Mouse (Mus musculus): Measurements from ENCODE around the gene Sh3gl3. TPM values are rescaled to one million over a fixed set of nuclear protein-coding genes. Genes with fewer than 3 reads are reported as not detected.
A peak's percentile ranks its signal among the peaks of the same experiment; 100 is the strongest.

The Sh3gl3 gene
- total RNA-seq, 2 experiments from 2014 or later = 0.55 to 0.57 TPM

DNA sequence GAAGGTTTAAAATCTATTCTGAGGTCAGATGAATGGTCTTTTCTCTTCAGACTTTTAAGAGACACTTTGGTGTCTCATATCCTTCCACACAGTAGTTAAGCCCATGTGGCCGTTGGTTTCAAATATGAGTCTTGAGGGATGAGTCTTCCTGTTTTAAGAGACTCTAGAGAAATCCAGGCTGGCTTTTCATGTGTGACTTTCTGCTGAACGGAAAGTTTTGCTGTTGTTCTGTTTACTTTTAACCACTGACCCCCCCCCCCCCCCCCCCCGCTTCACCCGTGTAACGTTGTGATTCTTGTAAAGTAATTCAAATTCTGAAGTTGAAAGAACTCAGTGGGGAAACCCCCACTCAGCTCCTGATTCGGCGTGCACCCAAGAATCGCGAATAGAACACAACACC is 61.8 kb downstream of the Sh3gl3 start:
- DNase-seq = no peak

DNA sequence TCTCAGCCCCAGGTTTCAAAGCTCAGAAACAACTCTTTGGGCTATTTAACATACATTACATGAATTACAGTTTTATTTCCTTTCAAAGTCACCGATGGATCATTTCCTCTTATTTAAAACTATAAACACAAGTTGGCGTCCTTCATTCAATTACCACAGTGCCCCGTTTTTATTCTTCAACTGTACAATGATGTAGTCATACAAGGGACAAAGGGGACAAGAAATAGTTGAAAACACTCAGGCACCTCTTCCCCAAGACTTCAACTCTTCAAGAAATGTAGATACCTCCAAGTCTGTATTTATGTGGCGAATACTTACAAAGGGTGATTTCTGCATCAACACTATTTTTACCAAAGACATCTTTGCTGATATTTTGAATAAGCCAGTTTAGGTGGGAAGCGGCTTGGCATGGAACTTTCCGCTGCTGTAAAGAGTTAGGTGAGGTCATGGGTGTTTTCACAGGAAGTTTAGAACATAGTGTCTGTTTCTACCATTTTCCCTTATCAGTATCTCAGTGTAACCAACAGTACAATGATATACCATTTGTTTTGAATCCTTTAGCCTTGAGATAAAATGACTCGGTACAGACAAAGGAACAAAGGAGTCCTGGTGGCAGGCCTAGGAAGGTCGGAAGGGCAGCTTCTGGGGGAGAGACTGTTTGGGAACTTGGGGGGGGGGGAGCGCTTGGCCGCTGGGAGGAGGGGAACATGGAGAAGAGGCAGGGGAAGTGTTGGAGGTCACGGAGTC is 62.7 kb downstream of the Sh3gl3 start:
- no peak for DNase-seq

DNA sequence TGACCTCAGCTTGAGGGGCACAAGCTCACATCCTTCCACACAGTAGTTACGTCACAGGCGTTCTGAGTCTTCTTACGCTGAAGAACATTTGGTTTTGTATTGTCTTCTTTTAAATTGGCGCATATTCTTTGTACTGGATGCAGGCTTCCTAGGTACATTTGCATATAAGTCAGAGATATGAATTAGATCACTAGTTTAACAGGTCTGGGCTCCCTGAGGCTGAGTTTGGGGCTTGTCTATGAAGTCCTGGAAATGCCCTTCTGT is 63.2 kb downstream of the Sh3gl3 start:
- no peak for DNase-seq

DNA sequence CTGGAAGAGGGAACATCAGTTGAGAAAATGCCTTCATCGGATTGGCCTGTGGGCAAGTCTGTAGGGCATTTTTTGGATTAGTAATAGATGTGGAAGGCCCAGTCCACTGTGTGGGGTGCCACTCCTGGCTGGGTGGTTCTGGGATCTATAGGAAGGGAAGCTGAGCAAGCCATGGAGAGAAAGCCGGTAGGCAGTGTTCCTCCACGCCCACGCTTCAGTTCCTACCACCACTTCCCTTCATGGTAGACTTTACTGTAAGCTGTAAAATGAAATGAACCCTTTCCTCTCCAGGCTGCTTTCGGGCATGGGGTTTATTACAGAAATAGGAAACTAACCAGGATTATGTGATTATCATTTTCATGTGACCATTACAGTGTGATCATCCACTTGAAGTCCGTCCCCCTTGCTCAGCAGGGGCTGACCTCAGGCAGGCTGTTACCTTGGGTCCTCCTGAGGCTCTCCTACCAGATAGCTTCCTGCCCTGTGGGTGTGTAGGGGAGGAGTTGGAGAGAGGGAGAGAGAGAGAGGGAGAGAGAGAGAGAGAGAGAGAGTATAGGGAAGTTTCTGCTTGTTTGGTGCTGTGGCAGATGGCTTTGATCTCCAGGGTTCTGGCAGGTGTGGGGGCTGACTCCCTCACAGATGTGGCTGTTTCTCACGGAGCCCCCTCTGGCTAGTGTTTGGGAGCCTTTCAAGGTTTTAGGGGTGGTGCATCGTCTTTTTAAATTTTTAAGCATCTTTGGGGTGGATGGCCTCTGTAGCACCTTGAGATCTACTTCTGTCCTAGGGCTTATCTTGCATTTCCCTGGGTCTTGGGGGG is 67.0 kb downstream of the Sh3gl3 start:
- no peak for DNase-seq

DNA sequence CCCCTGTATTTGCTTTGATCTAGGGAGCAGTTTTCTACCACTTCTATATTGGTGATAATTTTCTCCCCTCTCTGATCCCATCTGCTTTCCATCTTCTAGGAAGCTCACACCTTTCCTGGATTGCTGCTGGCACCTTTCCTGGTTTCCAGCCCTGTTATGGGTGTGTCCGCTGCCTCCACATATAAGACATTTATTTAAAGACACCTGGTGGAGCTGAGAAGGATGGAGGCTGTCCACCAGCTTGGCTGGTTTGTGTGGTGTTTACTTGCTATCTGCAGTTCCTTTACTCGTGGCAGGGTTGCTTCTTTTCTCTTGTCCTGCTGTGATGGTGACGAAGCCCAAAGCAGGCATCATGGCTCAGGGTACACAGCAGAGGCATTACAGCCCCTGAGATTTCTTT is 71.1 kb downstream of the Sh3gl3 start:
- DNase-seq = no peak

DNA sequence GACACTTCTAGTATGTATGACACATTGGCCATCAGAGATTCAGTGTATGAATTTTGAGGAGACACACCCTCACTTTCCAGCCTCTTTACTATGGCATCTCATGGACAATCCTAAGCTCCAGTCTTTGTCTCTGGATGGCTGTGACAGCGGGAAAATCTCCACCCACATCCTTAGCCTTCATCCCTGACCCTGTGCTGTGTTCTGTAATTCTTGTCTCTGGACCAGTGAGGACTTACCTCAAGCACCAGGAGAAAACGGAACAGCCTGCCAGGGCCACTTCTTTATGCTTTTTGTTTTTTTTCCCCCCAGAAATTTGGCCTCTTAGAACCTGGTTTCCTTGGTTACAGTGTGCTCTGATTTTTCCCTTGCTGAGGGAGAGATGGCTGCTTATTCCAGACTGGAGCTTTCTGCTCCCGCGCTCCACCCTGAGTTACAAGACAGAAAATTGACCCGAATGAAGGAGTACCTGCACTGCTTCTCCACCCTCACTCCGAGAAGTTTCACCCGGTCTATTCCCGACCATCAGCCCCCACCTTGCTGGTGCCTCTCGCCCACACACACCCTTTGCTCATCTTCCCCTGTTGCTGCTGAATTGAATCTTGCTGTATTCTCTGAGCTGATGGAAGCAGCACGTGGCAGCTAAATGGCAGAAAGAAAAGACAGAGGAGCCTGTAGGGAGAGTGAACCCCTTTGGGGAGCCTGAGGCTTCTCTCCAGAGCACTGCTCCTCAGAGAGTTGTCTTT is 75.5 kb downstream of the Sh3gl3 start:
- DNase-seq = no peak

DNA sequence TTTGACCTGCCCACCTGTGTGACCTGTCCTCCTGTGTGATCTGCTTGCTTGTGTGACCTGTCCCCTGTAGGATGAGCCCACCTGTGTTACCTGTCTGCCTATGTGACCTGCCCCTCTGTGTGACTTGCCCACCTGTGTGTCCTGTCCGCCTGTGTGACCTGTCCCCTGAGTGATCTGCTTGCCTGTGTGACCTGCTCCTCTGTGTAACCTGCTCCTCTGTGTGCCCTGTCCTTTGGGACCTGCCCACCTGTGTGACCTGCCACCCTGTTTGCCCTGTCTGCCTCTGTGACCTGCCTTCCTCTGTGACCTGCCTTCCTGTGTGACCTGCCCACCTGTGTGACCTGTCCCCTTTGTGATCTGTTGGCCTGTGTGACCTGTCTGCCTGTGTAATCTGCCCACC is 79.7 kb downstream of the Sh3gl3 start:
- DNase-seq = no peak

DNA sequence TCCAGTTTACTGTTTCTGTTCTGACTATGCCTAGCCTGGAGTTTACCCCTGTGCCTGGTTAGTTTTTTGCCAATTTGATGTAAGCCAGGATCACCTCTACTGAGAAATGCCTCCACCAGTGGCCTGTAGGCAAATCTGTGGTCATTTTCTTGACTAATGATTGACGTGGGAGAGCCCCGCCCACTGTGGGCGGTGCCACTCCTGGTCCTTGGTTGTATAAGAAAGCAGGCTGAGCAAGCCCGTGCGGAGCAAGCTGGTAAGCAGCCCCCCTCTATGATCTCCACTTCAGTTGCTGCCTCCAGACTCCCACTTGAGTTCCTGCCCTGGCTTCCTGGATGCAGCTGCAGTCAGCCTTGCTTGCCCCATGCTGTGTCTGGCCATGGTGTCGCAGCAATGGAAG is 83.3 kb downstream of the Sh3gl3 start:
- DNase-seq = no peak

DNA sequence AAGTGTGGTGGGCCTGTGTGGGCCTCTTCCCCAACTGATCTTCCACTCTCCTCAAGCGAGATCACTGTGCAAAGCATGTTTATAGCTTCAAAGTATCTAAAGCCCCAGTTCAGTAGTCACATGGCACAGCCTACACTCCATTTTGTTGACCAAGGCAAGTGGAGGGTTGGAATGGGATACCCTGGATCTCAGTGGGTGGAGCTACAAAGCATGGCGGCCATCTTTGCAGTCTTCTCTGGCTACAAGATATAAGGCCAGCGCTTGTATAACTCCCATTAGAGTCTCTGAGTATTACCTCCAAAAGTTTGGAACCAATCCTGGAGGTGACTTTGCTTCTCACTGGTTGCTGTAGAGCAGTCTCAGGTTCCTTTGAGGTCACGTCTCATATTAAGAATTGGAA is 83.9 kb downstream of the Sh3gl3 start:
- DNase-seq = no peak

DNA sequence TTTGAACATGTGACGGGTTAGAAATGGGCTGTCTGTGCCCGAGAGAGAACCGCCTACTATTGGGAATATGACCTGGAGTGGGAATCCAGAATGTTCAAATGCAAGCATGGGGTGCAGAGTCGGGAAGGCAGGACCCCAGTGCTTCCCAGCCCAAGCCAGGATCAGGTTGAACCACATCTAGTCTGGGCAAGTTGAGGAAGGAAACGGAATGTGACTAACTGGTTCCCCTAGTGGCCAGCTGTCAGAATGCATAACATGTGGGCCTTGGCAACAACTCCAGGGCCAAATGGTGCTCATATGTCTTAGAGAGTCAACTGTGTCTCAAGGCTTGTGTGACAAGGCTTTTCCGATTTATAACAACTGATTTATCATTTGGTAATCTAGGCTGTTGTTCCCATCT is 86.6 kb downstream of the Sh3gl3 start:
- DNase-seq = peak in 1 of 2 experiments; percentile 47

DNA sequence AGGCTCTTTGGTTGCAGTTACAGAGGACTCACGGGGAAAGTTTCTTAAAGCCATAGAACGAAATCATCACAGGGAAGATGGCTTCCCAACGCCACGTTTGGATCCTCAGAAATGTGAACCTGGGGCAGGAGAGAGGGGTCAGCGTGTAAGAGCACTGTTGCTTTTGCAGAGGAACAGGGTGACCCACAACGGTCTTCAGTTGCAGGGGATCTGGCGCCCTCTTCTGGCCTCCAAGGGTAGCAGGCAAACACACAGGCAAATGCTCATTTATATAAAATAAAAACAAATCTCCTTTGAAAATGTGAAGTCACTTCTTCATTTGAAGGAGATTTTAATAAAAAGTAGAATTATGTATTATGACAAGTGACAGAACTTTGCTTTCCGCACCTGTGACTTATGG is 89.5 kb downstream of the Sh3gl3 start:
- DNase-seq = peak; percentile 27 to 71

DNA sequence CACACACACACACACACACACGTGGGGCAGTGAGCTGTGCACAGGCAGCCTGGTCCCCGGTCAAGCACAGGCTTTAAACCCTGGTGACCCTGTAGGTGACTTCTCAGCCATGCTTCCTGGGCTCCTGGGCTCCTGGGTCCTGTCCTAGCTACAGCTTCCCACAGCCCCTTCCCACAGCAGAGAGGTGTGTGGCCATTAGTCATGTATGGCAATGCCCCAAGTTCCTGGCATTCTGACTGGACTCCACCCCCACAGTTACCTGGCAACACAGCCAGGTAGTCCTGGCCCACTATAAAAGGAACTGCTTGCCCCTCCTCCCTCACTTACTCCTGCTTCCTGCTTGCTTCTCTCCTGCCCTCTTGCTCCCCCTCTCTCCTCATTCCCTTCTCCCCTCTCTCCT is 90.5 kb downstream of the Sh3gl3 start:
- no peak for DNase-seq

DNA sequence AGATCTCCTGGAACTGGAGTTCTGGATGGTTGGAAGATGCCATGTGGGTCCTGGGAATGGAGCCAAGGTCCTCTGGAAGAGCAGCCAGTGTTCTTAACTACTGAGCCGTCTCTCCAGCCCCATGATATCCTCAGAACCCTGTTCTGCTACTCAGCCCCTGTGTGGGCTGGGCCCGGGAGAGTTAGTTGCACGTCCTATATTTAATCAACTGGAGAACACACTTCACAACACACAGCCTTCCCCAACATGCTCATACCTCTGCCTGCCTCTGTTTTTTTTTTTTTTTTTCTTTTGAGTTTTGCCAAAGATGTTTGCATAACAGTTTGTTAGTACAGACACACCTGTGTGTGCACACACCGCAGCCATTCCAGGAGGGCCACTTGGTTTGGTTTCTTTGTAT is 91.7 kb downstream of the Sh3gl3 start:
- no peak for DNase-seq

DNA sequence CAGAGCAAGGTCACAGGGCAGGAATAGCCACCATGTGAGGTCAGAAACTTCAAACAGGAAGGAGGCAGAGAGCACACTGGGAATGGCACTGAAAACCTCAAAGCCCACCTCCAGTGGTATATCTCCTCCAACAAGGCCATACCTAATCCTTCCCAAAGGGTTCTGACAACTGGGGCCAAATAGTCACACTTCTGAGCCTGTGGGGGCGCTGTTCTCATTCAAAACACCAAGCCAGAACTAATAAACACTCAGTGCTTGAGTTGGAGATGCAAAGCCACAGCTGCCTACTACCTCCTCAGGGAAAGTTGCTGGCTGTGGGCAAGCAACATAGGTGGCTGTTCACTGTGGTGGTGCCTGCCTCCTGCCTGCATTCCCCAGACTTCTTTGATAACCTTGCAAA is 96.3 kb downstream of the Sh3gl3 start:
- DNase-seq = no peak

DNA sequence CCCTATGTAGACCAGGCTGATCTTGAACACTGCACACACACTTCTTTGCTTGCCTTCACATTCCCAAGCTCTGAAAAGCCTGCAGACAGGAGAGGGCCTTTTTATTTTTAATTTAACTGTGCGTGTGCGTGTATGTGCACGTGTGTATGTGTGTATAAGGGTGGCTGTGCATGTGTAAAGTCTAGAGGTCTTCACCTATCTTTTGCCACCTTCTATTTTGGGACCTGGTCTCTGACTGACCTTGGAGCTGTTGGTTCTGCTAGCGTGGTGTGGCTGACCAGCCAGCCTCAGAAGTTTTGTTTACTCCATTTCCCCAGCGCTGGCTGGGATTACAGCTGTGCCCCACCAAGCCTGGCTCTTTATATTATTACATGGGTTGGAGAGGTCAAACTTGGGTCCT is 98.1 kb downstream of the Sh3gl3 start:
- peak; percentile 13 to 18 for DNase-seq

DNA sequence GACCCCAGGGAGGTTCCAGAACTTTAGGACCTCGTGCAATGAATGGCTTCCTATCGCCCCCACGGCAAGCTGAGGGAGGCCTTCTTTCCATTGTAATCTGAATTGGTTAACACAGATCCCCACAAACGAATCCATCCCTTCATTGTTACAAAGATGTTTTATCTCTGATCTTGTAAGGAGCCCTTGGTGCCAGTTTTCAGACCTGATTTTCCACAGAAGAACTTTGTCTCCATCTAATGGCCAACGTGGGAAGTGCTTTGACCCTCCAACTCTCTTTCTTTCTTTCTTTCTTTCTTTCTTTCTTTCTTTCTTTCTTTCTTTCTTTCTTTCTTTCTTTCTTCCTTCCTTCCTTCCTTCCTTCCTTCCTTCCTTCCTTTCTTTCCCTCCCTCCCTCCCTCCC is 99.2 kb downstream of the Sh3gl3 start:
- DNase-seq = peak in 1 of 2 experiments; percentile 62

DNA sequence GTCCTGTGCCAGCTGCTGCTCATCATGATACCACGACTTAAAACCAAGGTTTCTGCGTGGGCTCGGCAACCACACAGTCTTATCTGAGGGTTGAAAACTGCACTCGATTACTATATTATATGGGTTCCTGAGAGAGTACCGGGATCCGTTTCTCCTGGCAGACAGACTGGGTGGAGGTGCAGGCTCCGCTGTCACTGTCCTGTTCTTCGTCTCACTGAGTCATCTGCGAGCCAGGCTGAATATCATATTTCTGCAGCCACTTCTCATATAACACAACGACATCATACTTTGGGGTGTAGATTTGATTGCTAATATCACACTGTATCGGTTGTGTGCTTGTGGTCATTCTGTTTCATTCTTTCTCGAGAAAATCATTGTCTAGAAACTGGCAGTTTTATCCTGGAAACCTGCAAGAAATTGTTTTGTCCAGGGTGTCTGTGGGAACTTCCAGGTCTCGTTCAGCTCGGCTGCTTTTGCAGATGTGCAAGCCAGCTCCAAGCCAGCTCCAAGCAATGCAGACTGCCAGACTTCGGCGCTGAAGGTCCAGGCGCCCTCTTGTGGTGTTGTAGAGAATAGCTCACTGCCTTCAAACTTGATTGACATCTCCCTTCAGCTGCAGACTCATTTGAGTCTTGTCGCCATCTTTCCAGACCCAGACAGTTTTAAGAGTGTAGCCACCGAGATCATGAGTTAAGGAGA is 100.5 kb downstream of the Sh3gl3 start:
- DNase-seq = peak; percentile 53 to 71

DNA sequence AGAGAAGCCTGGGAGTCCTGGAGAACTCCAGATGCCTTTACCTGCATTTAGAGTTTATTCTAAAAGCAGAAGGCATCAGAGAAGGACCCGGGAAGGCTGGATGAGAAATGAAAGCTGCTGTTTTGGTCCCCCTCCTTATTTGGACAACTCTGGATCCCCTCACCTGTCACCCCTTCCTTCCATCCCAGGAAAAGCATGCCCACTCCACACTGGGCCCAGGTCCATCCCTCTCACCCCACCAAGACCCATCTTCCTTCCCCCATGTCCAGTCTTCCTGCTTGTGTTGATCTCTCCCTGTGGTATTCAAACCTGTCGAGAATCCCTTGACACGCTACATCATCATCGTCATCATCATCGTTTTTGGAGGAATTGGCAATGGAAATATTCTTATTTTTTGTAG is 101.3 kb downstream of the Sh3gl3 start:
- no peak for DNase-seq

DNA sequence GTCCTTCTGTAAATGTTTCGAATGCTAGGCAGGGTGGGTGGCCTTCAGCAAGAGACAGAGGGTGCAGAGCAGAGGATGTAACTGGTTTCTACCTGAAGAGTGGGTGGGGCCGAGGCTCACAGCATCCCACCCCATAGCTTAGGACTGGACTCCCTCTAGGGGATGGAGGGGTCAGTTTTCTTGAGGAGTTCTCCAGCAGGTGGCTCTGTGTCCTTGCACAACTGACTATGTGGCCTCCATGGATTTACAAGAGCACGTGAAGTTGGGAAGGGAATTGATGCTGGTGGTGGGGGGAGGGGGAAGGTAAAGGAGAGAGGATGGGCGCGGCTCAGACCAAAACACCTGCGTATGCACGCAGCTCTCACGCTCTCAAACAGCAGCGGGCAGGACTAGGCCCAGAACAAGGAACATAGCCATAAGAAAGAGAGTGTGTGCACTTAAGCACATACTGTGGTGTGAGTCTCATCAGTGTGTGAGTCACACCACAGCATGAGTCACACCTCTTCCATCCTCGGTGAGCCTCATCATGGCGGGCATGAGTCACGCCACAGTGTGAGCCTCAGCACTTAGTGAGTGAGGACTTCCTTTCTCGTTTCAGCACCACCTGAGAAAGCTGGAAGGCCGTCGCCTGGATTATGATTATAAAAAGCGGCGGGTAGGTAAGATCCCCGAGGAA is 102.0 kb downstream of the Sh3gl3 start:
- DNase-seq = no peak

DNA sequence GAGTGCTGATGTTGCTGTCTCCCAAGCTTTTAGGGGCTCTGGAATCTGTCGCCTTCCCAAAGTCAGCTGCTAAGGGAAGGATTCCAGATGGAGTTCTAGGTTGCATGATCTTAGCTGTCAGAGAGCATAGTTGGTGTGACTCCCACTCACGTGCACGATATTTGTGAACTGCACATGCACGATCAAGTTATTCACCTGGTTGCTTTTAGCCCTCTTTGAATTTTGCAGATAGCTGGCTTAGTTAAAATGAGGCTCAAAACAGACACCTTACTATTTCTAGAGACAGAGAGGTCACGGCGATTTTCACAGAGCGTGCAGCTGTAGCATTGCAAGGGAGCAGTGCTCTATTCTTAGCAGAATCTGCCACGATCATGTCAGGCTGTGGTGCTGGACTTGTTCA is 108.4 kb downstream of the Sh3gl3 start:
- no peak for DNase-seq

DNA sequence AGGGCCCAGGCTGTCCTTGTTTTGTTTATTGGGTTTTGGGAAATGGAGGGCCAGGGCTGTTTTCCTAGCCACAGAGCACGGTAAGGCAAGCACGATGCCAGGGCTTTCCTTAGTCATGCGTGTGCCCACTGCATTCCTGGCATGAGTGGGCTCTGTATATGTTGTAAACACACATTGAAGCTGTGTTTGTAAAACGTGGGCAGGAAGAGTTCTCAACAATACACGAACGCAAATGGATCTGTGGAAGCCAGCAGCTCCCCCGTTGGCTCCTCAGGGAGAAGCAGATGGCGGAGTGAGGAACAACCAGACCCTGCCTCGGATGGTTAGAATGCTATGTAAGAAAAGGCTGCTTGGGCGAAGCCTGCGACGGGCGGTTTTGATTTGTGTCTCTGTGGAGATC is 108.8 kb downstream of the Sh3gl3 start:
- no peak for DNase-seq

DNA sequence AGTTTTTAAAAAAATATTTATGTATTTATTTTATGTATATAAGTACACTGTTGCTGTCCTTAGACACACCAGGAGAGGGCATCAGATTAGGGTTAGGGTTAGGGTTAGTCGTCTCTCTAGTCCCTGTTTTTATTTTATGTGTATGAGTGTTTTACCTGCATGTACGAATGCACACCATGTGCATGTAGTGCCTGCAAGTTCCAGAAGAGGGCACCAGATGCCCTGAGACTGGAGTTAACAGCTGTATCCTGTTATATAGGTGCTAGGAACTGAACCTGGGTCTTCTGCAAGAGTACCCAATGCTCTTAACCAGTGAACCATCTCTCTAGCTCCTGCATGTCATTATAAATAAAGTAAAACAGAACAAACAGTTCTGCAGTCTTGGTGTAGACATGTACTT is 113.6 kb downstream of the Sh3gl3 start:
- no peak for DNase-seq
